Mouse (Mus musculus): ENCODE results near the gene Rilpl1. TPM values are rescaled to one million over a fixed set of nuclear protein-coding genes. Genes with fewer than 3 reads are reported as not detected.

The Rilpl1 gene
- polyA plus RNA-seq, 1 experiment from 2014 or later, result 16.4 TPM

- ATAC-seq (ENCODE audit: low FRiP score) (no peak), DNase-seq (ENCODE audit: low spot score) (no peak)
- Histone ChIP-seq H3K27me3 (ENCODE audit: control insufficient read depth, insufficient read depth, low read length) (no peaks in the 10 kb centered on the region), H3K4me1 (replicated peaks; ENCODE audit: control insufficient read depth, insufficient read depth, low read length) (peaks cover 3% of the 10 kb centered on the region), H3K4me2 (replicated peaks; ENCODE audit: low read depth, low read length) (no peak overlapping the region), H3K27ac (ENCODE audit: low read depth, low read length) (no peak overlapping the region), H3K36me3 (ENCODE audit: control insufficient read depth, insufficient read depth, low read length) (no peaks in the 10 kb centered on the region), H3K4me3 (ENCODE audit: low read depth, low read length) (no peak overlapping the region), H3K9me3 (ENCODE audit: control insufficient read depth, low read length) (no peaks in the 10 kb centered on the region), H3K9ac (ENCODE audit: low read depth, low read length) (no peak overlapping the region)
- 72% methylated on average over 5 of the region's 5 CpGs for WGBS
Observed at GRCm38 (mm10) chr5:124535016-124535415, 3.8 kb upstream of the Rilpl1 start.

GRCm38 (mm10) chr5:124532451-124532850 is 1.3 kb upstream of the Rilpl1 start:
- WGBS, result 38% methylated on average over 7 of the region's 7 CpGs
- no peak for ATAC-seq (ENCODE audit: low FRiP score)
- H3K4me1 ChIP-seq (replicated peaks; ENCODE audit: control insufficient read depth, insufficient read depth, low read length), result peaks cover 6% of the 10 kb centered on the region
- no peaks in the 10 kb centered on the region for H3K27me3 ChIP-seq (ENCODE audit: control insufficient read depth, insufficient read depth, low read length)
- H3K36me3 ChIP-seq (ENCODE audit: control insufficient read depth, insufficient read depth, low read length), result no peaks in the 10 kb centered on the region
- no peak overlapping the region for H3K4me3 ChIP-seq (ENCODE audit: low read depth, low read length)
- peak; percentile 15 for DNase-seq (ENCODE audit: low spot score)
- no peak overlapping the region for H3K9ac ChIP-seq (ENCODE audit: low read depth, low read length)
- H3K9me3 ChIP-seq (ENCODE audit: control insufficient read depth, low read length), result no peaks in the 10 kb centered on the region
- no peak overlapping the region for H3K4me2 ChIP-seq (replicated peaks; ENCODE audit: low read depth, low read length)
- H3K27ac ChIP-seq (ENCODE audit: low read depth, low read length), result no peak overlapping the region

DNA sequence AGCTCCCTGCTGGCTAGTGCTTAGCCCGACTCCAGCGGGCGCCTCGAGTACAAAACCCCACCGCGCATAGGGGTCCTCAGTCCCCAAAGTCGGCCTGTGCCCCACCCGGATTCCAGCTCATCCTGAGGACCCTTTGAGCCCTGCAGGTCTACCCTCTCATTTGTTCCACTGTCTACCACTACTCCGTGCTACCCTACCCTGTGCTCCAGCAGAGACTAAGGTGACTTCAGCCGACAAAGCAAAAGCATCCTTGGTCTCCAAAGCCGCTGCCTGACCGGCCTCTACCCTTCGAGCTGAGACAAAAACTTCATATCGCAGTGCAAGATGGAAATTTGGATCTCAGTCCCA is 366 bp upstream of the Rilpl1 start:
- WGBS, result 12% methylated on average over 14 of the region's 14 CpGs
- ATAC-seq (ENCODE audit: low FRiP score), result no peak

GRCm38 (mm10) chr5:124529697-124530096 is 1.5 kb downstream of the Rilpl1 start:
- peaks cover 6% of the 10 kb centered on the region for H3K4me1 ChIP-seq (replicated peaks; ENCODE audit: control insufficient read depth, insufficient read depth, low read length)
- H3K36me3 ChIP-seq (ENCODE audit: control insufficient read depth, insufficient read depth, low read length), result no peaks in the 10 kb centered on the region
- H3K9ac ChIP-seq (ENCODE audit: low read depth, low read length), result no peak overlapping the region
- no peaks in the 10 kb centered on the region for H3K9me3 ChIP-seq (ENCODE audit: control insufficient read depth, low read length)
- H3K27me3 ChIP-seq (ENCODE audit: control insufficient read depth, insufficient read depth, low read length), result no peaks in the 10 kb centered on the region
- no peak for ATAC-seq (ENCODE audit: low FRiP score)
- no peak overlapping the region for H3K4me3 ChIP-seq (ENCODE audit: low read depth, low read length)
- no peak overlapping the region for H3K27ac ChIP-seq (ENCODE audit: low read depth, low read length)
- H3K4me2 ChIP-seq (replicated peaks; ENCODE audit: low read depth, low read length), result peak overlapping the region; percentile 24
- 62% methylated on average over 8 of the region's 8 CpGs for WGBS
- no peak for DNase-seq (ENCODE audit: low spot score)

More for the DNA sequence above, 366 bp upstream of the Rilpl1 start:
- H3K27me3 ChIP-seq (ENCODE audit: control insufficient read depth, insufficient read depth, low read length), result no peaks in the 10 kb centered on the region
- H3K4me3 ChIP-seq (ENCODE audit: low read depth, low read length), result peak overlapping the region; percentile 77
- H3K27ac ChIP-seq (ENCODE audit: low read depth, low read length), result peak overlapping the region; percentile 77
- H3K9me3 ChIP-seq (ENCODE audit: control insufficient read depth, low read length), result no peaks in the 10 kb centered on the region
- no peak for DNase-seq (ENCODE audit: low spot score)
- peak overlapping the region; percentile 69 for H3K9ac ChIP-seq (ENCODE audit: low read depth, low read length)
- H3K4me1 ChIP-seq (replicated peaks; ENCODE audit: control insufficient read depth, insufficient read depth, low read length), result peaks cover 6% of the 10 kb centered on the region
- no peaks in the 10 kb centered on the region for H3K36me3 ChIP-seq (ENCODE audit: control insufficient read depth, insufficient read depth, low read length)
- H3K4me2 ChIP-seq (replicated peaks; ENCODE audit: low read depth, low read length), result peak overlapping the region; percentile 82

DNA sequence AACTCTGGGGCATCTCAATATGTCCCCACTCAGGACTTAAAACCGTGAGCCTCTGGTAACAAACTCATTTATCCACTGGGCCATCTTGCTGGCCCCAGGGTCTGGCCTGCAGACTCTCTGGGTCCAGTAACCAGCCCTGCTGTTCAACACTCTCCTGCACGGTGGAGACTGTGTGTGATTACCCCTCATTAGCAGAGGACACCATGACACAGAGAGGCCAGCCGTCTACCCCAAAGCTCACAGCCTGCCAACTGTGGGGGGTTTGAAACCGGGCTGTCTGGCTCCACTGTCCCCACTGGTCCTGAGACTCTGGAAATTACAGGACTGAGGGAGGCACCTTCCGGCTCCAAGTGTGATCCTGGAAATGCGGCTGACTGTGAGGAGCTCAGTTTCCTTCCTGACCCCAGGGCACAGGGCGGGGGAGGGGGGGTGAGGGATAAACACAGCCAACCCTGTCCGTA is 2.0 kb downstream of the Rilpl1 start:
- Histone ChIP-seq H3K36me3 (ENCODE audit: control insufficient read depth, insufficient read depth, low read length) (no peaks in the 10 kb centered on the region), H3K27me3 (ENCODE audit: control insufficient read depth, insufficient read depth, low read length) (no peaks in the 10 kb centered on the region), H3K4me1 (replicated peaks; ENCODE audit: control insufficient read depth, insufficient read depth, low read length) (peaks cover 6% of the 10 kb centered on the region), H3K9me3 (ENCODE audit: control insufficient read depth, low read length) (no peaks in the 10 kb centered on the region), H3K4me2 (replicated peaks; ENCODE audit: low read depth, low read length) (peak overlapping the region; percentile 24), H3K27ac (ENCODE audit: low read depth, low read length) (no peak overlapping the region), H3K9ac (ENCODE audit: low read depth, low read length) (peak overlapping the region; percentile 23), H3K4me3 (ENCODE audit: low read depth, low read length) (no peak overlapping the region)
- peak; percentile 14 for DNase-seq (ENCODE audit: low spot score)
- ATAC-seq (ENCODE audit: low FRiP score), result no peak
- WGBS, result 39% methylated on average over 8 of the region's 8 CpGs

GRCm38 (mm10) chr5:124528791-124529190 is 2.4 kb downstream of the Rilpl1 start:
- peak overlapping the region; percentile 23; the same call in 1 of the 2 replicates for H3K9ac ChIP-seq (ENCODE audit: low read depth, low read length)
- H3K4me2 ChIP-seq (replicated peaks; ENCODE audit: low read depth, low read length), result peak overlapping the region; percentile 24
- peaks cover 6% of the 10 kb centered on the region for H3K4me1 ChIP-seq (replicated peaks; ENCODE audit: control insufficient read depth, insufficient read depth, low read length)
- DNase-seq (ENCODE audit: low spot score), result peak; percentile 12
- no peak overlapping the region for H3K27ac ChIP-seq (ENCODE audit: low read depth, low read length)
- H3K9me3 ChIP-seq (ENCODE audit: control insufficient read depth, low read length), result no peaks in the 10 kb centered on the region
- peak overlapping the region; percentile 4; the same call in 1 of the 2 replicates for H3K4me3 ChIP-seq (ENCODE audit: low read depth, low read length)
- WGBS, result 41% methylated on average over 9 of the region's 9 CpGs
- no peaks in the 10 kb centered on the region for H3K27me3 ChIP-seq (ENCODE audit: control insufficient read depth, insufficient read depth, low read length)
- ATAC-seq (ENCODE audit: low FRiP score), result no peak
- H3K36me3 ChIP-seq (ENCODE audit: control insufficient read depth, insufficient read depth, low read length), result no peaks in the 10 kb centered on the region

DNA sequence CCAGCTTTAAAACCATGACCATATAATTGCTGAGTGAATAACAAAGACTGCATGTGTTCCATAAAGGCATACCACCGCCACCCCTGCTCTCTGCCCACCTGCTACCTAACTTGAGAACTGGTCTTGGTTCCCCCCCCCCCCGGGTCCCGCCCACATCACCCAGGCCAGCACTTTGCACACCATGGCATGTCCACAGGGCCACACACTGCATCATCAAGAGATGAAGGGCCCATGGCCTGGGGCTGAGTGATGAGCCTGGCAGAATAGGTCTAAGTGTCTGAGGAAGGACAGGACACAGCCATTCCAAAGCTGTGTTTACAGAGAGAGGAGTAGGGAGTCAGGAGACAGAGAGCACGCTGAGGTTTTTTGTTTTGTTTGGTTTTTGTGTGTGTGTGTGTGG is 2.8 kb downstream of the Rilpl1 start:
- DNase-seq (ENCODE audit: low spot score) (no peak), ATAC-seq (ENCODE audit: low FRiP score) (no peak)
- Histone ChIP-seq H3K4me2 (replicated peaks; ENCODE audit: low read depth, low read length) (peak overlapping the region; percentile 24), H3K9me3 (ENCODE audit: control insufficient read depth, low read length) (no peaks in the 10 kb centered on the region), H3K27me3 (ENCODE audit: control insufficient read depth, insufficient read depth, low read length) (no peaks in the 10 kb centered on the region), H3K9ac (ENCODE audit: low read depth, low read length) (no peak overlapping the region), H3K36me3 (ENCODE audit: control insufficient read depth, insufficient read depth, low read length) (no peaks in the 10 kb centered on the region), H3K4me1 (replicated peaks; ENCODE audit: control insufficient read depth, insufficient read depth, low read length) (peaks cover 6% of the 10 kb centered on the region), H3K4me3 (ENCODE audit: low read depth, low read length) (peak overlapping the region; percentile 4; the same call in 1 of the 2 replicates), H3K27ac (ENCODE audit: low read depth, low read length) (no peak overlapping the region)
- 71% methylated on average over 4 of the region's 4 CpGs for WGBS

- DNase-seq (ENCODE audit: low spot score), result no peak
- Histone ChIP-seq H3K4me3 (ENCODE audit: low read depth, low read length) (no peak overlapping the region), H3K4me1 (replicated peaks; ENCODE audit: control insufficient read depth, insufficient read depth, low read length) (peaks cover 4% of the 10 kb centered on the region; the same call in 1 of the 2 replicates), H3K36me3 (ENCODE audit: control insufficient read depth, insufficient read depth, low read length) (no peaks in the 10 kb centered on the region), H3K27me3 (ENCODE audit: control insufficient read depth, insufficient read depth, low read length) (no peaks in the 10 kb centered on the region), H3K9me3 (ENCODE audit: control insufficient read depth, low read length) (no peaks in the 10 kb centered on the region), H3K4me2 (replicated peaks; ENCODE audit: low read depth, low read length) (no peak overlapping the region), H3K27ac (ENCODE audit: low read depth, low read length) (no peak overlapping the region), H3K9ac (ENCODE audit: low read depth, low read length) (no peak overlapping the region)
- no peak for ATAC-seq (ENCODE audit: low FRiP score)
- 94% methylated on average over 5 of the region's 5 CpGs for WGBS
Observed at GRCm38 (mm10) chr5:124524943-124525342, 6.2 kb downstream of the Rilpl1 start.

- H3K9ac ChIP-seq (ENCODE audit: low read depth, low read length), result no peak overlapping the region
- no peak overlapping the region for H3K4me2 ChIP-seq (replicated peaks; ENCODE audit: low read depth, low read length)
- no peak overlapping the region for H3K4me3 ChIP-seq (ENCODE audit: low read depth, low read length)
- ATAC-seq (ENCODE audit: low FRiP score) (no peak), DNase-seq (ENCODE audit: low spot score) (no peak)
- H3K36me3 ChIP-seq (ENCODE audit: control insufficient read depth, insufficient read depth, low read length), result no peaks in the 10 kb centered on the region
- no peaks in the 10 kb centered on the region for H3K27me3 ChIP-seq (ENCODE audit: control insufficient read depth, insufficient read depth, low read length)
- H3K9me3 ChIP-seq (ENCODE audit: control insufficient read depth, low read length), result no peaks in the 10 kb centered on the region
- WGBS, result 98% methylated on average over 8 of the region's 8 CpGs
- H3K27ac ChIP-seq (ENCODE audit: low read depth, low read length), result no peak overlapping the region
- H3K4me1 ChIP-seq (replicated peaks; ENCODE audit: control insufficient read depth, insufficient read depth, low read length), result no peaks in the 10 kb centered on the region
Observed at GRCm38 (mm10) chr5:124523032-124523431, 8.2 kb downstream of the Rilpl1 start.
